Mouse (Mus musculus) left cerebral cortex, postnatal 36 days (tissue): ENCODE data around the gene Adgra1. TPM values are rescaled to one million over a fixed set of nuclear protein-coding genes. Genes with fewer than 3 reads are reported as not detected.

ENCODE experiments used
- DNase-seq, 2 experiments: peaks; one replicate each; pipeline ENCODE4 v3.0.0; 2021 to 2022; ENCODE audit warnings: low spot score in 2 of 2, mixed read lengths in 1 of 2
- intact Hi-C: fragments of 180-260 bp; cut with DNase I; formaldehyde crosslinking; loops from one replicate; pipeline ENCODE4 v1.15.1; 2025
- total RNA-seq, 2 experiments: library from RNA; stranded (reverse); gene quantifications; 2 replicates each; pipeline ENCODE4 v1.2.3; 2021

Adgra1 gene
- total RNA-seq, 2 experiments from 2014 or later = 57.5 to 67.0 TPM

- intact Hi-C loops = no loop called here
- peak; percentile 50 to 65 for DNase-seq
Measured at GRCm38 (mm10) chr7:139899505-139899904, 65.5 kb downstream of the Adgra1 start.

- no peak for DNase-seq
- intact Hi-C loops = loop anchor here (10.0 kb wide), 1 partner anchor 94 kb away; the partner anchor contains the start of gene Adam8
Measured at GRCm38 (mm10) chr7:139900456-139900855, 66.5 kb downstream of the Adgra1 start.

- intact Hi-C loops = loop anchor here (10.0 kb wide), 1 partner anchor 94 kb away; the partner anchor contains the start of gene Adam8
- no peak for DNase-seq
Measured at GRCm38 (mm10) chr7:139900896-139901295, 66.9 kb downstream of the Adgra1 start.

- intact Hi-C loops = loop anchor here (10.0 kb wide), 1 partner anchor 93 kb away; the partner anchor contains the start of gene Adam8
- no peak for DNase-seq
Measured at GRCm38 (mm10) chr7:139901981-139902380, 68.0 kb downstream of the Adgra1 start.

- intact Hi-C loops = loop anchor here (10.0 kb wide), 1 partner anchor 90 kb away; the partner anchor contains the start of gene Adam8
- DNase-seq = no peak
Measured at GRCm38 (mm10) chr7:139905261-139905660, 71.3 kb downstream of the Adgra1 start.

GRCm38 (mm10) chr7:139905661-139906060 lies 71.7 kb downstream of the Adgra1 start:
- intact Hi-C loops = loop anchor here (10.0 kb wide), 1 partner anchor 89 kb away; the partner anchor contains the start of gene Adam8
- DNase-seq = no peak

GRCm38 (mm10) chr7:139908176-139908575 lies 74.2 kb downstream of the Adgra1 start:
- DNase-seq = no peak
- intact Hi-C loops = loop anchor here (10.0 kb wide), 1 partner anchor 87 kb away; the partner anchor contains the start of gene Adam8

GRCm38 (mm10) chr7:139909469-139909868 lies 75.5 kb downstream of the Adgra1 start:
- intact Hi-C loops = loop anchor here (10.0 kb wide), 1 partner anchor 85 kb away; the partner anchor contains the start of gene Adam8

GRCm38 (mm10) chr7:139910204-139910835 lies 76.3 kb downstream of the Adgra1 start:
- no peak for DNase-seq
- intact Hi-C loops = no loop called here

More at GRCm38 (mm10) chr7:139909469-139909868, 75.5 kb downstream of the Adgra1 start:
- no peak for DNase-seq

GRCm38 (mm10) chr7:139914141-139915047 lies 80.4 kb downstream of the Adgra1 start:
- DNase-seq = no peak
- intact Hi-C loops = no loop called here

GRCm38 (mm10) chr7:139915646-139916257 lies 81.8 kb downstream of the Adgra1 start:
- intact Hi-C loops = no loop called here
- DNase-seq = no peak

GRCm38 (mm10) chr7:139916345-139916744 lies 82.4 kb downstream of the Adgra1 start:
- intact Hi-C loops = no loop called here
- no peak for DNase-seq

GRCm38 (mm10) chr7:139918262-139918661 lies 84.3 kb downstream of the Adgra1 start:
- DNase-seq = no peak
- intact Hi-C loops = no loop called here

Other genes starting within 250 kb of the Adgra1 start
- gene Cfap46, start 150.4 kb upstream of the Adgra1 start, total RNA-seq = 1 to 10 TPM; 1.9 to 5.3 TPM
- gene Kndc1, start 60.5 kb downstream of the Adgra1 start, total RNA-seq = 10 to 100 TPM; 70.1 to 70.2 TPM
- gene Utf1, start 109.6 kb downstream of the Adgra1 start, total RNA-seq = not detected
- 1 to 10 TPM; 1.0 to 2.0 TPM for gene 6430531B16Rik, start 144.6 kb downstream of the Adgra1 start, total RNA-seq
- gene Adam8, start 158.4 kb downstream of the Adgra1 start, total RNA-seq = 1 to 10 TPM; 1.7 to 3.5 TPM
- gene Zfp511, start 202.2 kb downstream of the Adgra1 start, total RNA-seq = 10 to 100 TPM; 20.8 to 24.4 TPM
- gene Tubgcp2, start 202.5 kb downstream of the Adgra1 start, total RNA-seq = 10 to 100 TPM; 35.3 to 36.9 TPM
- gene Msx3, start 214.9 kb downstream of the Adgra1 start, total RNA-seq = under 1 TPM; 0.20 to 0.25 TPM
- 100 to 1,000 TPM; 191 TPM for gene Caly, start 248.4 kb downstream of the Adgra1 start, total RNA-seq